Mouse (Mus musculus): Measurements from ENCODE around the gene Srxn1.

The Srxn1 gene

DNA sequence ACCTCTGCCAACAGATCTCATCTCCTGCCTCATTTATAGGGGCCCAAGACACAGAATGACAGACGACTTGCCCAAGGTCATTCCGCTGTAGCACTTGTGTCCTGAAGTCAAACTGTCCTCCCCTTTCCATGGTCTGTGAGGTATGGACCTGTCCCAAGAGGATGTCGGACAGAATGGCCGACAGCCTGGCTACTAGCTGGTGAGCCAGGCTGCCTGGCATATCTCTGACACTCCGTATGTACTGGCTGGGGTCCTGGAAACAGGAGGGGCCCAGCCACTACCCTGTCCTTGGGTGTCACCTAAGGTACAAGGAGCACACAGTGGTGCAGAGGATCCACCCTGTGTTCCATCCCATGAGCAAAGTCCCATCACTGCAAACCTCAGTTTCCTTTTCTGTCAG is 14.8 kb upstream of the Srxn1 start:
- DNase-seq = no peak

DNA sequence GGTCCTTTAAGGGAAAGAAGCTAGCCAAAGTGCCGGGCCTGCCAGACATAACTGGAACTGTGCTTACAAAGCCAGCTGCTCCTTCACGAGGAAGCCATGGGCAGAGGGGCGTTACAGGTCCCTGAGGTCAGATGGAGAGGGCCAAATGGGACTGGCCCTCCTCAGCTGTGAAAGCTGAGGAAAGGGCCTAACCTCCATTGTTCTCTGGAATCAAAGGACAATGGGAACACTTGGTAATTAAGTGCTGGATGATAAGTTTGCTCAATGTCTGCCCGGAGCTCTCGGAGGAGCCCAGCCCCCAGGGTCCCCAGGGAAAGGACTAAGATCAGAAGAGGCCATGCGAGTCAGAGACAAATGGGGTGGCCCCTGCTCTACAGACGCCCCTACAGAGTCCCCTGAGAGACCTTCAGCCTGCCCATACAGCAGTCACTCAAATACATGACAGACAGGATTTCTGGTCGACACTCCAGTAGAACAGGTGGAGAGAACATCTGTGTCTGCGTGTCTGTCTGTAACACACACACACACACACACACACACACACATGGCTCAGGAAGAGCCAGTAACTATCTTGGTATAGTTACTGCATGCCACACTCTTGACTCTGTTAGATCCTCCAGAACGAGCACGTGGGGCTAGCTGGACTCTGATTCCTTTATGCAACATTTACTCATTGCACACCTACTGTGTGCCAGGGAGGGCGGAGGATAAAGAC is 13.8 kb upstream of the Srxn1 start:
- DNase-seq = peak; percentile 56

DNA sequence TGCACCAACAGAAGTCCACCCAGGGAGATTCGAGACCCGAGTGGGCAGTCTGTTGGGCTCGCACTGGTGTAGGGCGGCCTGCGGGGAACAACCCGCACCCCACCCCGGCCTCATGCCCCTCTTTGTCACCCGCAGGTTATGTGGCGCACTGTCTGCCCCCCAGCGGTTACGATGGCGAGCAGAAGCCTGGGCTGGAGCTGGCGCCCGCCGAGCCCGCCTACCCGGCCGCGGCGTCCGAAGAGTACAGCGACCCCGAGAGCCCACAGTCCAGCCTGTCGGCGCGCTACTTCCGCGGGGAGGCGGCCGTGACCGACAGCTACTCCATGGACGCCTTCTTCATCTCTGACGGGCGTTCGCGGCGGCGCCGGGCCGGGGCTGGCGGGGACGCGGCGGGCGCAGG is 12.4 kb upstream of the Srxn1 start:
- DNase-seq = peak; percentile 66

DNA sequence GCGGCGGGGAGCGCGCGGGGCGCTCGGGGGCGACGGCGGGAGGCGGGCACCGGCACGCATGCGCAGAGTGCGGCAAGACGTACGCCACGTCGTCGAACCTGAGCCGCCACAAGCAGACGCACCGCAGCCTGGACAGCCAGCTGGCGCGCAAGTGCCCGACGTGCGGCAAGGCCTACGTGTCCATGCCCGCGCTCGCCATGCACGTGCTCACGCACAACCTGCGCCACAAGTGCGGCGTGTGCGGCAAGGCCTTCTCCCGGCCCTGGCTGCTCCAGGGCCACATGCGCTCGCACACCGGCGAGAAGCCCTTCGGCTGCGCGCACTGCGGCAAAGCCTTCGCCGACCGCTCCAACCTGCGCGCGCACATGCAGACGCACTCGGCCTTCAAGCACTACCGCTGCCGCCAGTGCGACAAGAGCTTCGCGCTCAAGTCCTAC is 11.9 kb upstream of the Srxn1 start:
- peak; percentile 74 for DNase-seq

DNA sequence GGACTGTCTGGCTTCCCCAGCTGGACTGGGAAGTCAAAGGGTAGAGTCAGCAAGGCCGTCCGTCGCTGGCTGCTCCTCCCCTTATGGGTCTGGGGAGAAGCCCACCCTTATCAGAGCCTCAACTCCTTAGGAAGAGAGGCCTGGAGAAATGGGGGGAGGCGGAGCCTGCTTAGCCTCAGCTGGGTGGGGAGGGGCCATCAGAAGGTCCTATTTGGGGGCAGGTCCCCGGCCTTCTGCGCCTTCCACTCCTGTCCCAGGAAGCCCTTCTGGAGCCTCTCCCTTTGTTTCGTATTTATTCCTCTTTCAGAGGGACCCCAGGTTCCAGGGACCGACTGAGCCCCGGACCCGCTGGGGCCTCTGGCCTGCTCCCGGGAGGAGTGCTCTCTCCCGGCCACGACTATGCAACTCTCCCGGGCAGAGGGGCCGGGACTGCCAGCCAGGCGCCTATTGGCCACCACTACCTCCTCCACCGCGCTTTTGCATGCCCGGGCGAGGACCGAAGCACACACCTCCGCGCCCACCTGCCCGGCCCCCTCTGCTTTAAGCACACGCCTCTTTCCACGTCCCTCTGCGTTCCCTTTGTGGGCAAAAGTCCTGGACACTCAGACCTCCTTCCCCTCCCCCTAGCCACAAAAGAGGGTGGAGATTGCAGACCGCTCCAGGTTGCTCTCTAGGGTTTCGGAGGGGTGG is 10.3 kb upstream of the Srxn1 start:
- no peak for DNase-seq

DNA sequence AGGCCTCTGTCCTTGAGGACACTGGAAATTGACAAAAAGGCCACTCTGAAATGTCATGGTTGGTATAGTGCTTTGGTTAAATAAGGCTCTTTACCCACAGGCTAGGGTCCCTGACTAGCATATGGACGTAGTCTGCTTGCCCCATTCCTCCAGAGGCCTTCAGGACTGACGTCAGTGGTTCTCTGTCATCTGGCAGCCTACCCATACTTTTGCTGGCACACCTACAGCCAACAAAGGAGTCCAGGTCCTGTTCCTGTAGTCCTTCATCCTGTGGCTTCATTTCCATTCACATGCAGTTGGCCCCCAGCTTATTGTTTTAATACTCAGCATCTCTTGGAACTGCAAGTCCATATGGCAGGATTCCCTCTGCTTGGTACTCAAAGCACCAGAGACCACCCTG is 8.4 kb upstream of the Srxn1 start:
- no peak for DNase-seq

DNA sequence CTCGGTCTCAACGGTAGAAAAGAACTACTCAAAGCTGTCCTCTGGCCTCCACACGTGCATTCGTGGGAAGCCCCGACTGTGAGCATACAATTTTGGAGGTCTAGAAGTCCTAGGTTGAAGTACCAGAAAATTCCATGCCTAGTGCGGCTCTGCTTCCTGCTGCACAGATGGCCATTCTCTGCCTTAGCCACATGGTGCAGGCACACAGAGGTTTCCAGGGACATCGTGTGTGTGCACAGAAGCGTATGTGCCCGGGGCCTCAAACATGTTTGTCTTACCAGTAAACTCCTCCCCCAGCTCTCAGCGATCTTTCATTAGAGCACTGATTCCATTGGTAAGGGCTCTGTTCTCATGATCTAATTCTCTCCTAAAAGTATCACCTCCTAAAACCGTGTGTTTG is 7.4 kb upstream of the Srxn1 start:
- DNase-seq = peak; percentile 61

DNA sequence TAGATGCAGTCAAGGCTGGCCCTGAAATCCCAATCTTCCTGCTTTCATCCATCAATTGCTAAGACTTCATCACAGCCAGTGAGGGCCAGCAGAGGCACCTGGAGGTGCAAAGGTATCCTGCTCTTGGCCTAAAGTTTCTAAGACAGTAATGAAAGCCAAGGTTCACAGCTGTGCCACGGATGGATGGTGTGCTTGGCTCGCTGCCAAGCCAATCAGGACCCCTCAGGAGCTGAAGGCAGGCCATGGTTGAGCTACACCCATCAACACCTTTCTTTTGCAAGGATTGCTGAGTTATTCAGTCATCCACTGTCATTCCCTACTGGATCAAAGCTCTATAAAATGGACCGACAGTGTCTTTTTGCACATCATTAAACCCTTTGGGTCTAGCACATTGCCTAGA is 5.8 kb upstream of the Srxn1 start:
- no peak for DNase-seq

DNA sequence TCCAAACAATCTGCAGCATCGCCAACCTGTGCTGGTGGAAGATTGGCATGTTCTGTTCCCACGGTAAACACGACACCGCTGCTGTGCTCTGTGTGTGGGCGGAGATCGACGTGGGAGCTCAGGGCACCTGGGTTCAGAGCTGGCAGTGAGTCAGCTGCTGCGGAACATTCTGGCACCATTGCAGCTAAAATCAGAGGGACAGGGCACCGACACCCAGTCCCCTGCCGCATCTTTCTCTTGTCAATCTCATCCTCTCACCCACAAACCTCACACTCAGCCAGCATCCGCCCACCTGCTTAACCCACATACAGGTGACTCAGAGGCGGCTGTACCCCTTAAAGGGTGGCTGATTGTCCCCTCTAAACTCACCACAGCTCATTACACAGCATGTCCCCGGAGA is 3.6 kb upstream of the Srxn1 start:
- DNase-seq = no peak

DNA sequence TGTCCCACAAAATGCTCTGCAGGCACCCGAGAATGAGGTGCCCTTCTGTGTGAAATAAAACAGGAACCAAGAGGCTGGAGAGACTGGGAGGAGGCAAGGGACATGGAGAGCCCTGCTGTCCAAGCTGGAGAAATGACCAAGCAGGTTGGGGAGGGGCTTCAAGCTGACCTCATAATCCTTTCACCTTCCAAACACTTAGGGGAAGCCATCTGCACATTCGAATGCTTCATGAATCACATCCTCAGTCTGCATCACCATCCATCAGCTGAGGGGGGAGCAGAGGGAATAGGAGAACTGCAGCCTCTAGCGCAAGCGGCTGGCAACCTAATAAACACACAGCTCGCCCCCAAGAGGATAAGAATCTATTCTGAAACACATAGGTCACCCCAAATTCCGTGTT is 2.9 kb upstream of the Srxn1 start:
- no peak for DNase-seq

DNA sequence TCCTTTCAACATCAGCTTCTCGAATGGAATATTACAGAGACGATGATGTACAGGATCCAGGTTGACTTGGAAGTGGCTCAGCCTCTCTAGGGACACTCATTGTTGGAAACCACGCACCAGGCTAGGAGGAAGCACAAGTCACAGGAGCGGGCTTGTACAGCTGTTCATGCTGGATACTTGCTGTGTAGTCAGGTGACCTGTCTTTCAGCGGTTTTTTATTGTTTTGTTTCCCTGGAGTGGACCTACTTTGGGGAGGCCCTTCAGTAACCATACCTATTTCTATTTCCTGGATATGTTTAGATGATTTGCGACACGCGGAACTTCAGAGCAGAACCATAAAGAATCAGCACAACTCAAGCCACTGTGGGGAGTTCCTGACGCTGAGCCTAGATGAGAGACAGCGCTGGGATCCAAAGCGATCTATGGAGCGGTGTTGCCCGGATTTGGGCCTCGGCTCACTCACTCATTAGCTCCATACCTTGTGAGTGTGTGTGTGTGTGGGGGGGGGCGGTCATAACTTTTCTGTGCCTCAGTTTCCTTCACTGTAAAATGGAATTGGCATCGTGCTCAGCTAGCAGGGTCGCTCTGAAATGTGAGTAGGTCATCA is 502 bp upstream of the Srxn1 start:
- no peak for DNase-seq

DNA sequence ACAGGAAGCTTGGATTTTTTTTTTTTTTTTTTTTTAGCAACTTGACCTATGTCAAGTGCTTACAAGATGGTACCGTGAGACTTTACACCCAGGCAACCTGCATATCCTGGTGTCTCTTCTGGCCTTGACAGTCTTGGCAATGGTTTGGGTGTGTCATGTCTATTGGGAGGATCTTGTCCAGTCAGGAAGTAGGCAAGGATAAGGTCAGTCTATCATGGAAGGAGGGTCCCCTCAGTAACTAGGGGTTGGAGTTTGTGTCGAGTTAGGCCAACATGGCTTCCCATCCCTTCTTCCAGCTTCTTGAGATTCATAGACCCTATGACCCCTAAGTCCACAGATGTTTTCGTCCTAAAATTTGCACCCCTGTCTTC is 894 bp downstream of the Srxn1 start:
- no peak for DNase-seq

DNA sequence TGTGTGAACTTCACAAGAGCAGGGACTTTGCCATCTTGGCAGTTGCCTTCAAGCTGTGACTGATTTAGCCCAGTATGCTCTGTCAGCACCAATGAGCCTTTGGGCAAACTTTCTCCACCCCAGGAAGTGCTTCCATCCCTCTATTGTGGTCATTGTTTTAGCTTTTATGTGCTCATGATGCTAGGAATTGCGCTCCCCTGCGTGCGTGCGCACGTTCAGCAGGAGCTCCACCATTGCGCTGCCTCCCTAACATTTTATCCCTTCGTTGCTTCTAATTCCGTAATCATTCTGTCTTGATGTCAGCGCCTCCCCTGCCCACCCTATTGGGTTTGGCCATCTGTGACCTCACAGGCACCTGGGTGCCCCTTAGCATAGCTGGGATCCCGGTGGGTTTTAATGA is 1.3 kb downstream of the Srxn1 start:
- no peak for DNase-seq

DNA sequence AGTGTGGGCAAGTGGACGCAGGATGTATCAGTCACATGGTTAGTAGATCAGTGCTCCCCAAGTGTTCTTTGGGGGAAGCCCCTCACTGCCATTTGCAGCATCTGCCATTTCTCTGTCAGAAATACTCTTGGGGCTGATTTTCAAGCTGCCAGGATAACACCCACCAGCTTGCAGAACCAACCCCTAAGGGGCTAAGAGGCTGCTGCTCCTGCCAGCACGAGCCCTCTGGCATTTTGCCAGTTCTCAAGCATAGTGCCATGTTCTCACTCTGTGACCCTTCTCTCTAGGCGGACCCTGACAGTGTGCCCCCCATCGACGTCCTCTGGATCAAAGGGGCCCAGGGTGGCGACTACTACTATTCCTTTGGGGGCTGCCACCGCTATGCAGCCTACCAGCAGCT is 3.4 kb downstream of the Srxn1 start:
- DNase-seq = no peak

DNA sequence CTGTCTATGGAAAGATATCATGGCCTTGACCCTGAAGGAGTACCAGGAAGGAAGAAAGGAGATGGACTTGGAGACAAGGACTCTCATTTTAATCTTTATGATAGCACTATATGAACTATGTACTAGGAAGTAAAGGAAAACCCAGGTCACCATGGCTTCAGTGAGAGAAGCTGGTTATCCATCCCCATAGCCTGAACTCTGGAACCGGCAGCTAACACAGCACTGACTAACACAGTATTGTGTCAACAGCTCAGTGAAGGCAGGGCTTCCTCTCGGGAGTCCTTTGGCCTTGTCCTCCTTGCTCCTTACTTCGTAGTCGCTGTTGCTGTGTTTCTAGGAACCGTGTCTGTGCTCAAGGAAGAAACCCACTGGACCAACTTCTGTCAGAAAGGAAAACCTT is 4.1 kb downstream of the Srxn1 start:
- no peak for DNase-seq

DNA sequence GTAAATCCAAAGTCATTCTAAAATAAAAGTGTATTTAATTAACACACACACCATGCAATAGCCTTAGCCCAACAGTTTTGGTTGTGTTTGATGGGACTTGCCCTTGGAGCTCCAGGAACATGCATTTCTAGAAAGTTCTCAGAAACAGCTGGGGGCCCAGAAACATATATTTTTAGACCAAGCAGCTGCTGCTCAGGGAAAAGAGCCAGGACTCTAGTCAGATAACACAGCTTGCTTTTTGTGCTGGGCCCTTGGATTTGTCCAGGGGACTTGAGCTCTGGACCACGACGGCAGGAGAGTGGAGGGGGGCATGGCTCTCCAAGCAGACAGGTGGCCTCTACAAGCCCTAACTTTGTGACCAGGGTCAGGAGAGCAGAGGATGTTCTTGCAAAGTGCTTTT is 6.0 kb downstream of the Srxn1 start:
- DNase-seq = no peak

DNA sequence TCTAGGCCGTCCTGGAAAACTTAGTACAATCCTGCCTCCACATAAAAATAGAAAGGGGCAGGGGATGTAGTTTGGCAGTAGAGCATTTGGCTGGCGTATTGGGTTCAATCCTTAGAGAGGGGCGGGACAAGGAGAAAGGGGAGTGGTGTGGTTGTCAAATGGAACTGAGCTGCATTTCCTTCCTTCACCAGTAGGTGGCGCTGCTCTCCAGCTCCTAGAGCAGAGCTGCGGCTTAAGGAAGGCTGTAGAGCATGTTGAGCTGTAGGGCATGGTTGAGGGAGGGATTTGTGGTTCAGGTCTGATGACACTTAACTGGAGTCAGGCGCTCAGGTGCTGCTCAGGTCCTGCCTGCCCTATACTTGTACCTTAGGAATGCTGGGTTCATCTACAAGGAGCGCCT is 6.6 kb downstream of the Srxn1 start:
- DNase-seq = peak; percentile 95

DNA sequence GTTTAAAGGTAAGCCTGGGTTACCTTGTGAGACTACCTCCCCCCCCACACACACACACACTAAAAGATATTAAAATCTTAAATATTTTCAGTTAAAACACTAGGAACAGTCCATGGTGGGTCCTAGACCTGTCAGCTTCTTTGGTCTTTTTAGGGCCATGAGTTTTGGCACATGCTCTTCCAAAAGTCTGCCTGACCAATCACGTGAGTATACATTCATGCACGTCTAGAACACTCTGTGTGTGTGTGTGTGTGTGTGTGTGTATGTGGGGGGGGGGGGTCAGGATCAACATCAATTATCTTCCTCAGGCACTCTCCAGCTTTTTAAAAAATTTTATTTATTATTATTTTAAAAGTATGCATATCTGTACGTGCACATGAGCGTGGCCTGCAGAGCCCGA is 7.2 kb downstream of the Srxn1 start:
- DNase-seq = no peak

DNA sequence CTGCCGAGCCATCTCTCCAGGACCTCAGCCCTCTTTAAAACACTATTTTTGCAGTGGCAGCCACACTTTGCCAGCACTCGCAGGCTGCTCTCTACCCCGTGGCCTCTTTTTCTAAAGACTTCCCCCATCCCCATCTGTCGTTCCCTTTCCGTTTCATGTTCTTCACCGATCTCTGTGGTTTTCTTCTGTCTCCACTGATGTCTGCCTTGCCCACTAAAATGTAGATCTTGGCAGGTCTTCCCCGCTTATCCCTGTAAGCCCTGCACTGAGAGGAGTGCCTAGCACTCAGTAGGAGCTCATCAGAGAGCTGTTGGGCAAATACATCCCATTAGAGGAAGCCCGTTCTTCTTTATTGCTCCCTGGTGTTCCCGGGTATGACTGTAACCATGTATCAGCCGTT is 7.7 kb downstream of the Srxn1 start:
- no peak for DNase-seq

DNA sequence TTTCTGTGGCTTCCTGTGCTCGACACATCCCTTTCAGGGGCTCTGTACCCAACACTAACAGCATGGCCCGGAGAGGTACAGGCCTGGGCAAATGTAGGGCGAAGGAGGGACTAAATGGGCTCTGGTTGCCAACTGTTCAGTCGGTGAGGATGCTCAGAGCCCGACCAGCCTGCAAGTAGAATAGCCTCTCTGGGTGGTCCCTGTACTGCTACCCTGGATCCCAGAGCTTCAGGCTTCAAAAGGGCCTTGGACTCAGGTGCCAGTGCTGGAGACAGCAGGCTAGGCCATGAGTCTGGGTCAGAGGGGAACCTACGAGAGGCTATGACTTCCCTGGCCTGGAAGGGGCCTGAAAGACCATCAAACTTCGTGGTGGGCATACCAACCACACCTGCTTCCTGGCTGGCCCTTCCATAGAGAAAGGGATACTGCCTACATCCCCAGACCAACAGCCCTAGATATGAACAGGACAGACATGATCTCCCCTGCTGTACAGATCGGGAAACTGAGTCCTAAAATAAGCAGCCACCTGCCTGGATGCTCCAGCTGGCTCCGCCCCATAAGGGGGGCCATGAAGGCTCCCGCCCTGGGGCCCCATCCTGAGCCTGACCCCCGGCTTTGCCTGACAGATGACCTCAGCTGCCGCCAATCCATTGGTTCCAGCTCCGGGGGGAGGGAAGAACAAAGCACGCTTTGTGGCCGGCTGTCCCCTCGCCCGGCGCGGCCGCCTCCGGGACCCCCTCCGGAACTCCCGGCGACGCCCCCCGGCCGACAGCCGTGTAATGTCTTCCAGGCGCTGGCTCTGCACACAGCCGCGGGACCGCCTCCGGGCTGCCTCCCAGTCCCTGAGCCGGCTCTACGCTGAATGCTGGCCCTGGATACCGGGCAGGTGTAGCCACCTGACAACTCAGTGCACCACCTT is 9.0 kb downstream of the Srxn1 start:
- DNase-seq = peak; percentile 82

DNA sequence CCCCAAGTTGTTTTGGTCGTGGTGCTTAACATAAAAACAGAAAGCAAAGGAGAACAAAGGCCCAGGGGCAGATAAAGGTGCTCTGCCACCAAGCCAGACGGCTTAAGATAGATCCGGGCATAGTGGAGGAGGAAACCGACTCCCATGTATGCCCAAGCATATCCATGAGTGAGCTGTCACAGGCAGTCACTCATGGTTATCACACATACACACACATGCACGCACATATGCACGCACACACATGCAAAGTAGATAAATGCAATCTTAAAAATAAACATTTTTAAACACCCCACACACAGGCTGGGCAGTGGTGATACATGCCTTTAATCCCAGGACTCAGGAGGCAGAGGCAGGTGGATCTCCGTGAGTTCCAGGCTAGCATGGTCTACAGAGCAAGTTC is 12.4 kb downstream of the Srxn1 start:
- DNase-seq = no peak

DNA sequence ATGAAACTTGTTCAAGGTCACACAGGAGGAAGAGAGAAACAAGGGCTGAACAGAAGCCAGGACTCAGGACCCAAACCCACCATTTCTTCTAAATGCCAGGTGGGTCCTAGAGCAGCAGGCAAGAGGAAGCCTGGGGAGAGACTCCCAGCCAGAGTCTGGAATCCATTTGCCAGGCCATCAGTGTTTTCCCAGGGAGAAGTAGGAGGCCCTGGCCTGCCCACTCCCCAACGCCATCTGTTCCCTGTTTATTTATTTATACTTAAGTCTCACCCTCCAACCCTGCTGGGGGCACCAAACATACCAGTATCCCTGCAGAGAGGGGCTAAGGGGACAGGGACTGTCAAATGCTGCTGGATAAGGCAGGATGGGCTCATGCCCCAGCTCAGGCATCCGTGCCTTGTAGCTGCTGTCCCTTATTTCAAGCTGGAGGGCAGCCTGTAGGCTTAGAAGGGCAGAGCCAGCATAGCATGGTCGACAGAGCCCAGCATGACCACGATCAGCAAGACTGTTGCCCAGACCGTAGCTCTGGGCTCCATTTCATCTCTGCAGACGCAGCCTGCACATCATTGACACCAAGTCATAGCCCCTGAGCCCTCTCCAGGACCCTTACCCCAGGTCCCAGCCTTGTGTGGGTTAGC is 14.0 kb downstream of the Srxn1 start:
- no peak for DNase-seq

DNA sequence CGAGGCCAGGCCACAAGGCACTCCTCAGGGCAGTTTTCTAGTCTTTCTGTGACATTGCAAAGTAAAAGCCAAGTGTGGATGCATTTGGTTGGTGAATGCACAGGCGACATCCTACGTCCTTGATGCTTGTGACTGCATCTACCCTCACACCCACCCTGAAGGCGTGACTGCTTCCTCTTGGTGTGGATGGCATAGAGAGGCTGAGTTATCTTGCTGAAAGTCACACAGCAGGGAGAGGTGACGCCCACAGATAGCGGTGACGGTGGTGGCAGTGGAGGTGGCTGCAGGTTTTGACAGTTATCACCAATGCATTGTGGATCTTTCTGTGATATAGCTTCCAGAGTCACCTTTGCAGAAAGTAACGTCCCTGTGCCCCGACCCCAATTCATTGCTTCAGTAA is 17.6 kb downstream of the Srxn1 start:
- no peak for DNase-seq
